Mouse (Mus musculus): ENCODE results near the gene Adk. TPM values are rescaled to one million over a fixed set of nuclear protein-coding genes. Genes with fewer than 3 reads are reported as not detected.

Adk gene
- polyA plus RNA-seq, 1 experiment from 2014 or later: 223 TPM

GRCm38 (mm10) chr14:21275786-21276185, 223.4 kb downstream of the Adk start:
- Histone ChIP-seq H3K9ac (no peak overlapping the region), H3K9me3 (replicated peaks) (no peaks in the 10 kb centered on the region), H3K4me1 (replicated peaks) (peaks cover 10% of the 10 kb centered on the region; the same call in 1 of the 2 replicates), H3K4me2 (no peak overlapping the region), H3K36me3 (no peaks in the 10 kb centered on the region), H3K27me3 (no peaks in the 10 kb centered on the region), H3K27ac (no peak overlapping the region), H3K4me3 (no peak overlapping the region)
- ATAC-seq (replicated peaks; ENCODE audit: insufficient number of reproducible peaks, insufficient read depth, low FRiP score, low read depth): no peak
- WGBS: 56% methylated on average over 1 of the region's 1 CpGs

- ATAC-seq (replicated peaks; ENCODE audit: insufficient number of reproducible peaks, insufficient read depth, low FRiP score, low read depth): no peak
- Histone ChIP-seq H3K27ac (no peak overlapping the region), H3K4me2 (no peak overlapping the region), H3K9ac (no peak overlapping the region), H3K4me3 (no peak overlapping the region), H3K36me3 (no peaks in the 10 kb centered on the region), H3K27me3 (no peaks in the 10 kb centered on the region), H3K4me1 (replicated peaks) (peaks cover 11% of the 10 kb centered on the region; the same call in 1 of the 2 replicates), H3K9me3 (replicated peaks) (no peaks in the 10 kb centered on the region)
- 94% methylated on average over 2 of the region's 2 CpGs for WGBS
Measured at GRCm38 (mm10) chr14:21278290-21278689, 225.9 kb downstream of the Adk start.

DNA sequence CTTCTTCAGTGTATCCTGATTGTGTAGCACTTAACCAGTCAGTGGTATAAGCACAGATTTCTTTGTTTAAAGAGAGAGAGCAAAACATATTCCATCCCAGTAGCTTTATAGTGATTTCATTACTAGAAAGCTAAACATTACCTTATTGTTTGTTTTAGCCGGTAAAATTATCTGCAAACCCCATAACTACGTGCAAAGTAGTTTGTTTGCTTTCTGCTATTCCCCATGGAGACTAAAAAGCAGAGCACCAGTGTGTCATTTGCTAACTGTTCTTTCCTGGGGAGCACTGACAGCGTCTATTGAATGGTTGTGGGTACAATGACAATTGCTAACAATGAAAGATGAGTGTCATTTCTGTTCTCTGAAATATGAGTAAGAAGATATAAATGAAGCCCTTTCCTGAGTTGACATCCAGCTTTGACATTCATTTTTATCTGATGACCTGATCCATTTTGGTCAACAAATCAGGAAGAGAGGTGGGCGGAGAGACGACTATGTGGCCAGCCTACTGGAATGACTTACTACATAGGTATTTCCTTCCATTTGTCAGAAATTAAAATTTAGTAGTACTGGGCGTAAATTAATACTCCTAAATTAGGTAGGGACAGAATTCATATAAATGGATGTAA, 226.6 kb downstream of the Adk start:
- no peaks in the 10 kb centered on the region for H3K9me3 ChIP-seq (replicated peaks)
- H3K4me2 ChIP-seq: no peak overlapping the region
- peak overlapping the region; percentile 20; the same call in 1 of the 2 replicates for H3K27ac ChIP-seq
- H3K4me3 ChIP-seq: no peak overlapping the region
- peaks cover 10% of the 10 kb centered on the region; the same call in 1 of the 2 replicates for H3K4me1 ChIP-seq (replicated peaks)
- H3K27me3 ChIP-seq: no peaks in the 10 kb centered on the region
- 60% methylated on average over 6 of the region's 6 CpGs for WGBS
- H3K36me3 ChIP-seq: no peaks in the 10 kb centered on the region
- ATAC-seq (replicated peaks; ENCODE audit: insufficient number of reproducible peaks, insufficient read depth, low FRiP score, low read depth): no peak
- H3K9ac ChIP-seq: no peak overlapping the region

GRCm38 (mm10) chr14:21280451-21280850, 228.1 kb downstream of the Adk start:
- Histone ChIP-seq H3K27me3 (no peaks in the 10 kb centered on the region), H3K4me2 (no peak overlapping the region), H3K4me1 (replicated peaks) (peaks cover 15% of the 10 kb centered on the region), H3K9ac (no peak overlapping the region), H3K27ac (no peak overlapping the region), H3K4me3 (no peak overlapping the region), H3K9me3 (replicated peaks) (no peaks in the 10 kb centered on the region), H3K36me3 (no peaks in the 10 kb centered on the region)
- WGBS: 46% methylated on average over 3 of the region's 3 CpGs
- ATAC-seq (replicated peaks; ENCODE audit: insufficient number of reproducible peaks, insufficient read depth, low FRiP score, low read depth): no peak

DNA sequence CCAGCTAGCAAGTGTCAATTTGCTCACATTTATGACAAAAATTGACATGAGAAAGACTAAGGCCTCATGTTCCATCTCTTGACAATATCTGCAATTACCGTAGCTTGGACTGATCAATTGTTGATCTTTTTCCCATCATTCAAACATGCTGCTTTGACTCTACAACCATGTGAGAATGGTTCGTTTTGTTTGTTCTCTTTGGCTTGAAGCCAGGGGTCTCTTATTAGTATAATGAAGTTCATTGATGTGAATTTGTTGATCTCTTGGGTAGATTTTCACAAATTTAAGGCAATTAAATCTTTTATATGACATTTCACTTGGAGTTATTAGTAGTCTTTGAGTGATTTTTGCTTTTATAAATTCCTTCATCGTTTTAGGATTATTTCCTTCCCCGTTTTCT, 229.1 kb downstream of the Adk start:
- no peak for ATAC-seq (replicated peaks; ENCODE audit: insufficient number of reproducible peaks, insufficient read depth, low FRiP score, low read depth)
- Histone ChIP-seq H3K9me3 (replicated peaks) (no peaks in the 10 kb centered on the region), H3K9ac (no peak overlapping the region)

GRCm38 (mm10) chr14:21284116-21284515, 231.7 kb downstream of the Adk start:
- no peak for ATAC-seq (replicated peaks; ENCODE audit: insufficient number of reproducible peaks, insufficient read depth, low FRiP score, low read depth)
- Histone ChIP-seq H3K9ac (no peak overlapping the region), H3K4me1 (replicated peaks) (peaks cover 20% of the 10 kb centered on the region), H3K4me3 (no peak overlapping the region), H3K36me3 (no peaks in the 10 kb centered on the region), H3K27me3 (no peaks in the 10 kb centered on the region), H3K4me2 (0 out of 2 replicates have a peak overlapping the region, but pooled peaks have one; percentile 13), H3K9me3 (replicated peaks) (no peaks in the 10 kb centered on the region), H3K27ac (peak overlapping the region; percentile 61)
- 29% methylated on average over 7 of the region's 7 CpGs for WGBS

More for the DNA sequence above, 229.1 kb downstream of the Adk start:
- Histone ChIP-seq H3K4me1 (replicated peaks) (peaks cover 20% of the 10 kb centered on the region), H3K36me3 (no peaks in the 10 kb centered on the region), H3K27me3 (no peaks in the 10 kb centered on the region), H3K4me2 (no peak overlapping the region), H3K4me3 (no peak overlapping the region), H3K27ac (no peak overlapping the region)
- 79% methylated on average over 4 of the region's 4 CpGs for WGBS

DNA sequence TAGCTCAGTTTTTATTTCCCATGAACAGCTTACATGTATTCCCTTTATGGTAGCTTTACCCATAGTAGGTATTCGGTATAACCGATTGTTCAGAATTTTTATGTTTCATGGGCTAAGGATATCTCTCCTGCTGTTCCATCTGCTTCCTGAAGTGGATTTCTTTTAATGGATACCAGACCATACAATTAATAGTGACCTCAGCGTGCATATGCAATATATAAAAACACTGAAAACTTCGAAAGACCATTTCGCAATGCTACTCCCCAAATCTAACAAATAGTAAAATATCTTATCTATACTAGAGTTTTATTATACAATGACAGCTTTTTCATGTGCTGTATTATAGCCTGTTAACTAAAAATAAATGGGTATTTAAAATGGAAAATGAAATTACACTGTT, 232.5 kb downstream of the Adk start:
- Histone ChIP-seq H3K27ac (peak overlapping the region; percentile 61; the same call in 1 of the 2 replicates), H3K4me3 (no peak overlapping the region), H3K9me3 (replicated peaks) (no peaks in the 10 kb centered on the region), H3K27me3 (no peaks in the 10 kb centered on the region), H3K9ac (no peak overlapping the region), H3K4me1 (replicated peaks) (peaks cover 20% of the 10 kb centered on the region), H3K36me3 (no peaks in the 10 kb centered on the region), H3K4me2 (no peak overlapping the region)
- WGBS: 82% methylated on average over 5 of the region's 5 CpGs
- ATAC-seq (replicated peaks; ENCODE audit: insufficient number of reproducible peaks, insufficient read depth, low FRiP score, low read depth): no peak

DNA sequence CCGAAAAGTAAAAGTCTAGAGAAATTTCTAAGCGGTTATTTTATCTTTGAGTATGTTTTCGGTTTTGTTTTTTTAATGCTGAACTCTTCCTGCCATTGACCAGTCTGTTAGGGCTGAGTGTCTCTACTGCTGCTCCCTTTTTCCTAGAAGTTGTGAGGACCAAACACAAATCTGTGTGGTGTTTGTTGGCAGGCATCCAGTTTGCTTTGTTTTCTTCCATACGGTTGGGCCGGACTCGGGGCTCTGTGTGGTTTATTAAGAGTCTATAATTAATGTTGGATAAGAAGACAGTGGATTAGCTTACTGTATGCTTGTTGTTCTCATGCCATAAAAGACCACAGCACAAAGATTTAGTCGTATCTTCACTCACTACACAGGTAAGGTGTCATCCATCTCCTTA, 233.9 kb downstream of the Adk start:
- Histone ChIP-seq H3K9me3 (replicated peaks) (no peaks in the 10 kb centered on the region), H3K4me3 (no peak overlapping the region), H3K9ac (no peak overlapping the region), H3K27me3 (no peaks in the 10 kb centered on the region), H3K36me3 (no peaks in the 10 kb centered on the region), H3K4me1 (replicated peaks) (peaks cover 20% of the 10 kb centered on the region), H3K4me2 (no peak overlapping the region), H3K27ac (0 out of 2 replicates have a peak overlapping the region, but pooled peaks have one; percentile 36)
- WGBS: 64% methylated on average over 7 of the region's 7 CpGs
- no peak for ATAC-seq (replicated peaks; ENCODE audit: insufficient number of reproducible peaks, insufficient read depth, low FRiP score, low read depth)

DNA sequence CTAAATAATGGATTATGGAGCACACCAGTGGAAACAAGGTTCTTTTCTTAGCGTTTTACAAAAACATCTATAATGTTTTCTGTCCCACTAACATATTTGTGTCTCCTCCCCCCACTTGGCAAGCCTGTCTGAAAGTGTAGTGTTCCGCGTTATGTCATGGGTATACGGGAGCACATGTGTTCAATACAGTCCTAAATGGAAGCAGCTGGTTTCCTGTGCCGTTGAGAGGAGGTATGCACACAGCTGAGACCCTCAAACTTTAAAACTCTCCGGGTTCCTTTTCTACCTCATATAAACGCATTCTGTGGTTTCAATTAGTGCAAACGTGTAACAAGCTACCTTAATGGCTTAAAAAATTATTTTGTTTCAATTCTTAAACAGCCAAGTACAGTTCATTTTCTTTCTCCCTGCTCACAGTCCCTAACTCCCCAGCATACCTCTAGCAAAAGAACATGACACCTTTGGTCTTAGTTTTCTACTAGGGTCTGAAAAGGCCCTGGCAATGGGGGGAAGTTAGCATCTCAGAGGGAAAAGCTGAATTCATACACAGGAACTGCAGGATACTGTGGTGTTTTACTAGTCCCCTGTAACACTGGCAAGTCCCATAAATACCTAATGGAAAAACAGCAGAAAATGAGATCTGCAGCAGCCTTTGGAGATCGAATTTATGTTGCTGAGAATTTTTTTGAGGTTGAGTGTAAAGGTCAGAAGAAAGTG, 235.5 kb downstream of the Adk start:
- Histone ChIP-seq H3K4me2 (no peak overlapping the region), H3K4me1 (replicated peaks) (peaks cover 16% of the 10 kb centered on the region), H3K27ac (no peak overlapping the region), H3K9me3 (replicated peaks) (no peaks in the 10 kb centered on the region), H3K9ac (no peak overlapping the region), H3K27me3 (no peaks in the 10 kb centered on the region), H3K4me3 (no peak overlapping the region), H3K36me3 (no peaks in the 10 kb centered on the region)
- ATAC-seq (replicated peaks; ENCODE audit: insufficient number of reproducible peaks, insufficient read depth, low FRiP score, low read depth): no peak
- 76% methylated on average over 9 of the region's 9 CpGs for WGBS

- no peak for ATAC-seq (replicated peaks; ENCODE audit: insufficient number of reproducible peaks, insufficient read depth, low FRiP score, low read depth)
- peaks cover 1% of the 10 kb centered on the region; the same call in 1 of the 2 replicates for H3K4me1 ChIP-seq (replicated peaks)
- H3K27ac ChIP-seq: no peak overlapping the region
- no peak overlapping the region for H3K4me3 ChIP-seq
- H3K9me3 ChIP-seq (replicated peaks): no peaks in the 10 kb centered on the region
- H3K4me2 ChIP-seq: no peak overlapping the region
- H3K27me3 ChIP-seq: no peaks in the 10 kb centered on the region
- H3K9ac ChIP-seq: no peak overlapping the region
- 79% methylated on average over 4 of the region's 4 CpGs for WGBS
- H3K36me3 ChIP-seq: no peaks in the 10 kb centered on the region
Measured at GRCm38 (mm10) chr14:21299743-21300142, 247.4 kb downstream of the Adk start.

DNA sequence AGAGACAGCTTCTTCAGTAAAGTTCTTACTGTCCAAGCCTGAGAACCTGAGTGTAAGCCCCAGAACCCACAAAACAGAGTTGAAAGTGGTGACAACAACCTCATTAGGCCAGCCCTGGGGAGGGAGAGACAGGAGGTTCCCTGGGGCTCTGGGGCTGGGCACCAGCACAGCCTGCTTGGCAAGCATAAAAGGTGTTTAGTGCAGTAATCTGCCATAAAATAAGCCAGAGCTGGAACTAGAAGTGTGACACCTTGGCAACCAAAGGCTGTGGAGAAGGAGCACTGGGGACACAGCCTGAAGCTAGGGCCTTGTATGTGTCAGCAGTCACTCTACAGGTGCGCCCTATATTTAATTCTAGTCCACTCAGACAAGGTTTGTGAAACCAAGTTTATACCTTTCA, 252.4 kb downstream of the Adk start:
- H3K4me1 ChIP-seq (replicated peaks): peaks cover 2% of the 10 kb centered on the region; the same call in 1 of the 2 replicates
- 0 out of 2 replicates have a peak overlapping the region, but pooled peaks have one; percentile 36 for H3K27ac ChIP-seq
- no peak overlapping the region for H3K9ac ChIP-seq
- H3K9me3 ChIP-seq (replicated peaks): no peaks in the 10 kb centered on the region
- no peak overlapping the region for H3K4me2 ChIP-seq
- 85% methylated on average over 1 of the region's 1 CpGs for WGBS
- H3K4me3 ChIP-seq: no peak overlapping the region
- no peak for ATAC-seq (replicated peaks; ENCODE audit: insufficient number of reproducible peaks, insufficient read depth, low FRiP score, low read depth)
- no peaks in the 10 kb centered on the region for H3K36me3 ChIP-seq
- H3K27me3 ChIP-seq: no peaks in the 10 kb centered on the region

All from heart, embryonic 15.5 days (tissue).